Mouse (Mus musculus) c-Kit-positive CD71-positive TER-119-positive erythroid progenitor cells, embryonic 14.5 days (primary cell): ENCODE results near the gene 5830473C10Rik.

Experiments used
- DNase-seq: peaks from one replicate; pipeline ENCODE4 v3.0.0-alpha.2; 2013; ENCODE audit warnings: low spot score

The 5830473C10Rik gene

GRCm38 (mm10) chr5:90560743-90561142 is at the start of gene 5830473C10Rik:
TSS of gene 5830473C10Rik (plus strand) at chr5:90561107.
- no peak for DNase-seq

GRCm38 (mm10) chr5:90512288-90512955 is 48.5 kb upstream of the 5830473C10Rik start:
- no peak for DNase-seq

GRCm38 (mm10) chr5:90515561-90515960 is 45.3 kb upstream of the 5830473C10Rik start:
- DNase-seq = no peak

GRCm38 (mm10) chr5:90518356-90519100 is 42.4 kb upstream of the 5830473C10Rik start, which contains the start of gene Afm:
TSS of gene Afm (plus strand) at chr5:90518932.
- DNase-seq = no peak

- no peak for DNase-seq
Measured at GRCm38 (mm10) chr5:90551191-90551590, 9.7 kb upstream of the 5830473C10Rik start.

GRCm38 (mm10) chr5:90556052-90556451 is 4.9 kb upstream of the 5830473C10Rik start:
- no peak for DNase-seq

GRCm38 (mm10) chr5:90561721-90562275 is 891 bp downstream of the 5830473C10Rik start:
- DNase-seq = no peak

GRCm38 (mm10) chr5:90562880-90563279 is 2.0 kb downstream of the 5830473C10Rik start:
- no peak for DNase-seq

- DNase-seq = no peak
Measured at GRCm38 (mm10) chr5:90564161-90564560, 3.3 kb downstream of the 5830473C10Rik start.

GRCm38 (mm10) chr5:90565205-90565604 is 4.3 kb downstream of the 5830473C10Rik start:
- DNase-seq = no peak

GRCm38 (mm10) chr5:90567788-90568187 is 6.9 kb downstream of the 5830473C10Rik start:
- DNase-seq = no peak

GRCm38 (mm10) chr5:90568338-90568737 is 7.4 kb downstream of the 5830473C10Rik start:
- DNase-seq = no peak

GRCm38 (mm10) chr5:90571216-90571615 is 10.3 kb downstream of the 5830473C10Rik start:
- no peak for DNase-seq

- no peak for DNase-seq
Measured at GRCm38 (mm10) chr5:90577751-90578150, 16.8 kb downstream of the 5830473C10Rik start.

- DNase-seq = no peak
Measured at GRCm38 (mm10) chr5:90579556-90579955, 18.6 kb downstream of the 5830473C10Rik start.

- no peak for DNase-seq
Measured at GRCm38 (mm10) chr5:90582179-90582578, 21.3 kb downstream of the 5830473C10Rik start.

GRCm38 (mm10) chr5:90584799-90585198 is 23.9 kb downstream of the 5830473C10Rik start:
- DNase-seq = no peak

GRCm38 (mm10) chr5:90586511-90586910 is 25.6 kb downstream of the 5830473C10Rik start:
- no peak for DNase-seq

GRCm38 (mm10) chr5:90588104-90588503 is 27.2 kb downstream of the 5830473C10Rik start:
- DNase-seq = no peak

- DNase-seq = peak; percentile 56
Measured at GRCm38 (mm10) chr5:90588708-90589595, 28.0 kb downstream of the 5830473C10Rik start.

- no peak for DNase-seq
Measured at GRCm38 (mm10) chr5:90590676-90591075, 29.8 kb downstream of the 5830473C10Rik start.

GRCm38 (mm10) chr5:90591936-90592335 is 31.0 kb downstream of the 5830473C10Rik start:
- no peak for DNase-seq
